Mouse (Mus musculus): ENCODE measurements around the gene Gpatch3.

The Gpatch3 gene

DNA sequence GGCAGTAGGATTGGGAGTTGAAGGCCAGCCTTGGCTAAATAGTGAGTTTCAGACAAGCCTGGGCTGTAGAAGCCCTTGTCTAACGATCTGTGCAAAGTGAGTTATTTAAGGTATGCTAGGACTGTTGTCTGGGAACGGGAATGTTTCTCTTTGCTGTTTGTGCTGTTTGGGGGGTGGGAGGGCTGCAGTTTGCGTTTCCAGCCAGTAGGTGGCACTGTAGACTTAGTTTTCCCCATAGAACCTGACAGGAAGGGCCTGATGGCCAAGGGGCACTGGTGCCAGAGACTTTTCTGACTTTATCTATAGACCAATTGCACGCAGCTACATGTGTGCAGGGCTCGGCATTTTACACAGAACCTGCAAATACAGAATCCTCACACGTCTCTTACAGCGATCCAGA, 18.0 kb downstream of the Gpatch3 start:
- peak; percentile 68 for DNase-seq

DNA sequence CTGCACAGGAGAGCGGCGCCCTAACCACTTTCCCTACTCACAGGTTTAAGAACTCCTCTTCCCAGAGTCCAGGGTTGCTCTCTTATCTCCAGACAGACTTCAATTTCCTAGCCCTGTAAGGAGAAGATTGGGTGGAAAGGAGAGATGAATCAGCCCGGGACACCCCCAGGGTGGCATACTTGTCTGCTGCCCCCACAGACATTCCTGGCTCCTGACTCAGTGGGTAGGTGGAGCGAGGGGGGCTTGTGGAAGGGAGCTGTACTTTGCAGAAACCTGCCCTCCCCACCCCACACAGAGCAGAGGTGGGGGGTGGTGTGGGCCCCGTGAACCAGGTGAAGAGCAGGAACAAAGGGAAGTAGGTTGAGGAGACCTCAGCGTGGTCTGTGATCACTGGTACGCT, 21.0 kb downstream of the Gpatch3 start:
- DNase-seq: no peak

DNA sequence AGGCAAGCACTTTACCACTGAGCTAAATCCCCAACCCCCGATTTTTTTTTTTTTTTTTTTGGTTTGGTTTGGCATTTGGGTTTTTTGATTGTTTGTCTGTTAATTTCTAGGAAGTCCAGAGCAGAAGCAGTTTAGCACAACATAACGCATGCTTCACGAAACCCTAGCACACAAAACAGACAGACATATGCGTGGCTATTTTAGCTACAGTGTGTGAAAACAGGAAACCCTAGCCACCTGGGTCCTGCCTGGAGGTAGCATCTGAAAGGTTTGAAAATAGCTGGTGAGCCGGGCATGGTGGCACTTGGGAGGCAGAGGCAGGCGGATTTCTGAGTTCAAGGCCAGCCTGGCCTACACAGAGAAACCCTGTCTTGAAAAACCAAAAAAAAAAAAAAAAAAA, 21.5 kb downstream of the Gpatch3 start:
- no peak for DNase-seq

DNA sequence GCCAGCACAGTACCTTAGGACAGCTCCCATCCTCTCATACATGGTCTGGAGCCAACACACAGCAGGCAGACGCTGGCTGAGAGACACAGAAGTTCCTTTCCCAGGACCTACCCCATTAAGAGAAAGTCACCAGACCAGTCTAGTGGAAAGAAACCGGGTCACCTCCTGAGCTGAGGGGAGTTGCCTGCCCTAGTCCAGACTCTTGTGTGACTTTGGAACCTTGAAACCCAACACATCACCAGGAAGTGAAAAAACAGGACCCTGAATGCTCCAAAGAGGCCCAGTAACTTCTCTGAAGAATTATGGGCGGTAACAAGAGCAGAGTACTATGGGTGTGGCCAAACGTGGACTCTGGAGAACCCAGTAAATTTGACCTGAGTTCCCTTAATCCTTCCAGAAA, 24.1 kb downstream of the Gpatch3 start:
- no peak for DNase-seq

- DNase-seq: no peak
Observed at GRCm38 (mm10) chr4:133599116-133599515, 24.6 kb downstream of the Gpatch3 start.

DNA sequence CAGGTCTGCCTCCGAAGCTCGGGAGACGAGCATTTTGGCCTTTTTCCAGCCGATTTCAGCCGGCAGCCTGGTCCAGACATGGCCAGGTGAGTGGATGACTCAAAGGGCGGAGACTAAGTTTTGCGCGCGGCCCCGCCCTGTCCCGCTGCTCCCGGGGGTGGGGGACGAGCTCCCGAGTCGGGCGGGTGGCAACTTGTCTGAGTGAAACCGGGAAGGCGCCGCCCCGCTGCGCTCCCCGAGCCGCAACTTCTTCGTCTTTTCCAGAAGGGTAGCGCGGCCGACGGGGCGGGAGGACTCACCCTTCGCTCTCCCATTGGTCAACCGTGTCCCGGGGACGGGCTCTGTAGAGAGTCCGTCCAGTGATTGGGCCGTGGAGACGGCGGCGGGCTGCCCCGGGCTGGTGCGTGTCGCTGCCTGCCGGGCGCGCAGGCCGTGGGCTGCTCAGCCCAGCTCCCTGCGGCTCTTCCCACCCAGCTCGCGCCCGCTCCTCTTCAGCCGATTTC, 25.1 kb downstream of the Gpatch3 start:
- peak; percentile 70 for DNase-seq

DNA sequence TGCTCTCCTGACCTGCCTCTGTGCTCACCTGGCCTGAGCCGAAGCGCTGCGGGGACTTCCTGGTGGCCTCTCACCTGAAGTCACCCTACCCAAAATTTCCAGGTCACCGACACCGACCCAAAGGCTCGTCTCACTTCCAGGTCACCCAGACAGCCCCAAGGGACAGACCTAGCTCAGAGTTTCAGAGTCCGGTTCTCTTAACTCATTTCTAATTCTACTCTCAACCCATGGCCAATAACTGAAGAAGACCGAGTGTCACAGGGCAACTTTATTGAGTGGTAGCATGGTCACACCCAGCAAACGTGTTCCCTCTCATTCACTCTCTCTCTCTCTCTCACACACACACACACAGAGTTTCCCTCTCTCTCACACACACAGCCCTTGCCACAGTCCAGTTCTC, 25.8 kb downstream of the Gpatch3 start:
- no peak for DNase-seq

GRCm38 (mm10) chr4:133601721-133602218, 27.2 kb downstream of the Gpatch3 start, which contains the start of gene Sfn:
Sfn (minus strand) TSS chr4:133602168.
- DNase-seq: peak; percentile 56

GRCm38 (mm10) chr4:133603056-133603455, 28.5 kb downstream of the Gpatch3 start:
- DNase-seq: no peak

GRCm38 (mm10) chr4:133604175-133604574, 29.6 kb downstream of the Gpatch3 start:
- DNase-seq: no peak

- no peak for DNase-seq
Observed at GRCm38 (mm10) chr4:133604856-133605255, 30.3 kb downstream of the Gpatch3 start.

- no peak for DNase-seq
Observed at GRCm38 (mm10) chr4:133605330-133605729, 30.8 kb downstream of the Gpatch3 start.

GRCm38 (mm10) chr4:133607284-133607683, 32.7 kb downstream of the Gpatch3 start:
- no peak for DNase-seq

GRCm38 (mm10) chr4:133609719-133610118, 35.2 kb downstream of the Gpatch3 start:
- DNase-seq: peak; percentile 69

DNA sequence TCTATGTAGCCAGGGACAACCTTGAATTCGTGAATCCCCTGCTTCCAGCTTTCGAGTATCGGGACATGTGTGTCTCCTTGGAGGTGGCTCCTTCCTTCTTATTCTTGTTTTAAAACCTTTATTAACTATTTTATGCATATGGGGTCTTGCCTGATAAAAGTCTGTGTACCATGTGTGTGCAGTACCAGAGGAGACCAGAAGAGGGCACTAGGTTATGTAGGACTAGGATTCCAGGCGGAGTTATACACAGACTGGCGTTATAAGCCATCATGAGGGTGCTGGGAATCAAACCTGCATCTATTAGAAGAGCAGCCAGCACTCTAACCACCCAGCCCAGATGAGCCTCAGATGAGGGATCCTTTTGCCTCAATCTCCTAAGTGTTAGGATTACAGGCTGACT, 37.3 kb downstream of the Gpatch3 start:
- no peak for DNase-seq

- DNase-seq: no peak
Observed at GRCm38 (mm10) chr4:133612416-133612815, 37.9 kb downstream of the Gpatch3 start.

DNA sequence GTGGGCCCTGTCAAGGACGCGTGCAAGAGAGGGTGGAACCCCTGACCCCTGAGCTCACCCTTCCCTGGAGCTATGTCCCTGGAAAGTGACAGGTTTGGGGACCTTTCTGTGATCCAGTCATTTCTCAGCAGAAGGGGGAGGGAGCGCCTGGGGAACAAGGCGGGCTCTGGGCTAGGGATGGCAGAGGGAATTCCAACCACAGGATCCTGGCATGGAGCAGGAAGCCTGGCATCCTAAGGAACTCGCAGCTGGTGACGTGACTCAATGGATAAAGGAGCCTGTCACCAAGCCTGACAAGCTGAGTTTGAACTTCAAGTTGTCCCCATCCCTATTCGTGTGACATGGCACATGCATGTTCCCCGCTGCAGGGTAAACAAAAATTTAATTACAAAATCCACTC, 38.5 kb downstream of the Gpatch3 start:
- no peak for DNase-seq

- no peak for DNase-seq
Observed at GRCm38 (mm10) chr4:133613867-133614266, 39.3 kb downstream of the Gpatch3 start.

DNA sequence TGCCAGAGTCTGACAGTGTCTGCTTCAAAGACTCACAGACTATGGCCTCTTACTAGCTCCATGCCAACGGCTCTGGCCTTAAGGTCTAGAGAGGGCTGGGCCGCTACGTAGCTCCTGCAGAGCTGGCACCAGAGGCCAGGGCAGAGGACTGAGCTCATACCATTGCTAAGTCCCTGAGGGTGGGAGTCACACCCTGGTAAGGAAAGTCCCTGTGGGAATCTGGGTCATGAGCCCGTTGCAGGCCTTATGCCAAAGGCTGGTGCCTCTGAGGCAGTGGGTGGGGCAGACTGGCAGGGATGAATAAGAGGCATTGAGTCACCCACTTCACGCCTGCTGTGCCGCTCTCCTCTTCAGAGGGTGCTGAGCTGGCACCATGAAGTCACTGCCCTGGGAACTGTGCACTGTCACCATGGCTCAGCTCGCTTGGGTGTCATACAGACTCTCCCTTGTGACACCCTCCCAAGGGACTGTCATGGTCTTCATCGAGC, 39.8 kb downstream of the Gpatch3 start:
- DNase-seq: no peak

DNA sequence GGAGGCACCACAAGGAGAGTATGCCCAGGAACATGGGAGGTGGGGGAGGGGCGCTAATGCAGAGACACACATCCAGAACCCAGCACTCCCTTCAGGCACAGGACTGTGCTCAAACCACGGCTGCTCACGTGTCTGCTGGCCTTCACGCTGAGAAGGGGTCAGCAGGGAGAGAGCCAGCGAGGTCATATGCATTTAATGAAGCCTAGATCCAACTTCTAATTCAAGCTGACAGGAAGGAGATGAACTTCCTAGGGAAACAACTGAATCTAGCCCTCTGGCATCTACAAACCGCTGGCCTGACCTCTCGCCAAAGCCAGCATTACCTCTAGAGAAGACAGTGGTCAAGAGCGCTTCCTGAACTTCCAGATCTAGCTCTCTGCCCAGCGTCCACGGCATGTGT, 40.9 kb downstream of the Gpatch3 start:
- DNase-seq: no peak

DNA sequence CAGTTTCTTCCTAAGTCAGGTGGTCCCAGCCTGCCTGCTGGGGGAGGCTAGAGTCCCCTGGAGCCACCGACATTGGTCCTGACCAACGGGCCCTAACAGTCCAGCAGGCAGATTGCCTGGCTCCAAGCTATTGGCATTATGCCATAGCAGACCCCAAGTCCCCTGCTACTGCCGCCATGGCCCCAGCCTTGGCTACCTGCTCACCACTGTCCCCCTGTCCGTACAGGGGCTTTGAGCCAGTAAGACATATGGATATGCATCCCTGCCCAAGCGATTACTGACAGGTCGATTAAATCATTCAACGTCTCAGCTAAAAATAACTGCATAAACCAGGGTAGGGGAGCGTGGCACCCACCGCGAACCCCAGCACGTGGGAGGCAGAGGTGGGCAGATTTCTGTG, 43.4 kb downstream of the Gpatch3 start:
- DNase-seq: no peak

DNA sequence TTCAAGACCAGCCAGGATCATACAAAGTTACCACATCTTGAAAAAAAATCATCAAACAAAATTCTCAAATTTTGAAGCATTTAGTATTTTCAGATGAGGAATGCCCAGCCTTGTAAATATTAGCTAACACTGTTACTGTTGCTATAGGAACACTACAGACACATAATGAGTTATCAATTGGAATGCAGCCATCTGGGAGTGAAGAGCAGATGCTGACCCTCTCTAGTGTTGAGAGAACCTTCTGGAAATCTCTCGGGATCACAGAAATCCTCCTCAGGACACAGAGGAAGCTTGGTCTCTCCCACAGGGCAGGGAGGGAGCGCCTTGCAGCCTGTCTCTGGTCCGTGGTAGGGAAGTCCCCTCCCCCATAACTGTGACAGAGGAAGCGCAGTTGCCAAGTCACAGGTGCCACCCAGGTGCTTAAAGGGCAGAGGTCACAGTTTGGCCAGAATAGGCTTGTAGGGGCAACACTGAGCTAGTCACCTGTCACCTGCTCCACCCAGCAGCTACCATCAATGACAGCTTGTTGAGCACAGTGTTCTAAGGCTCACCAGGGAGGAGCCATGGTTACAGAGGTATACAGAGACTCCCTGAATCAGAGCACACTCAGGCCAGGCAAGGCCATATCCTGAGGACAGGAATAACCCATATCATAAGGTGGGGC, 45.1 kb downstream of the Gpatch3 start:
- no peak for DNase-seq

DNA sequence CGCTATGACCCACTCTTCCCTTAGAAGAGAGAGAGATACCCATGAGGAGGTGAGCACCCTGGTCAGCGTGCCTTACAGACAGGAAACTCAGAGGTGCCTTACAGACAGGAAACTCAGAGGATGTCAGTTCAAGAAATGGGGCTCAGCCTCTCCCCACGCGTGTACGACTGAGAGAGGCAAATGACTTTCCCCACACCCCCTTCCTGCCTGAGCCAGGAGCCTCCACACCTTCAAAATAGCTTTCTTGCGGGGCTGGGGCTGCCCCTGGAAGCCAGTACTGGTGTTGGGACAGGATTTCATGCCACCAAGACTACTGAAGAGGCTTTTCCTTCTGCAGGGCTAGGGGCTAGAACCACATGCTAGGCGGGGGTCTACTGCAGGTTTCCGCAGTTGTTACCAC, 46.1 kb downstream of the Gpatch3 start:
- DNase-seq: no peak

GRCm38 (mm10) chr4:133622161-133622695, 47.7 kb downstream of the Gpatch3 start:
- DNase-seq: no peak

DNA sequence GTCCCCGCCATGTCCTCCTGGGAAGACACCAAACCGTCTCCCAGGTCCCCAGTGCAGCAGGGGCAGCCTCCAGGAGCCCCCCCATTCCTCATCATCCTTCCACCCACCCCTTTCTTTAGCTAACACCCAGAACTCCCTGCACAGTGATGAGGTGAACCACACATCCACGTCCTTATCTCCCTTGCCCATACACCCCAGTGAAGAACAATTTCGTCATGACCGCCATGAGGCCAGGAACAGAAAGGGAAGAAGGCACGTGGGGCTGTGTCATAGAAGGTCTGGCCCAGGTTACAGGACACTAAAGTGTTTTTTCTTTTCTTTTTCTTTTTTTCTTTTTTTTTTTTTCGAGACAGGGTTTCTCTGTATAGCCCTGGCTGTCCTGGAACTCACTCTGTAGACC, 50.3 kb downstream of the Gpatch3 start:
- DNase-seq: no peak
